Mouse (Mus musculus) gastrocnemius, adult 18-20 months (tissue): ENCODE data around the gene Gm45337. TPM values are rescaled to one million over a fixed set of nuclear protein-coding genes. Genes with fewer than 3 reads are reported as not detected.

ENCODE experiments used
- DNase-seq: peaks from one replicate; pipeline ENCODE4 v3.0.0; 2021; ENCODE audit warnings: low spot score
- total RNA-seq, 2 experiments: library from RNA; stranded (reverse); gene quantifications; 2 replicates each; pipeline ENCODE4 v1.2.3; 2021

Gm45337 gene
- total RNA-seq, 2 experiments from 2014 or later, result not detected

DNA sequence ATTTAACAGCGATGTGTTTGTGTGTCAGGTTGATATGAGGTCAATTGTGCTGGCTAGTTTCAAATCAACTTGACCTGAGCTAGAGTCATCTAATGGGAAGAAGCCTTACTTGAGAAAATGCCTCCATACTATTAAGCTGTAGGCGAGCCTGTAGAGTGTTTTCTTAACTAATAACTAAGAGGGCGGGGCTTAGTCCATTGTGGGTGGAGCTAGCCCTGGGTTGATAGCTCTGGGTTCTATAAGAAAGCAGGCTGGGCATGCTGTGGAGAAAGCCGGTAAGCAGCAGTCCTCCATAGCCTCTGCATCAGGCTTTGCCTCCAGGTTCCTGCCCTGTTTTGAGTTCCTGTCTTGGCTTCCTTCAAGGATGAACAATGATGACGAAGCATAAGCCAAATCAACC is 39.7 kb downstream of the Gm45337 start:
- DNase-seq, result no peak

DNA sequence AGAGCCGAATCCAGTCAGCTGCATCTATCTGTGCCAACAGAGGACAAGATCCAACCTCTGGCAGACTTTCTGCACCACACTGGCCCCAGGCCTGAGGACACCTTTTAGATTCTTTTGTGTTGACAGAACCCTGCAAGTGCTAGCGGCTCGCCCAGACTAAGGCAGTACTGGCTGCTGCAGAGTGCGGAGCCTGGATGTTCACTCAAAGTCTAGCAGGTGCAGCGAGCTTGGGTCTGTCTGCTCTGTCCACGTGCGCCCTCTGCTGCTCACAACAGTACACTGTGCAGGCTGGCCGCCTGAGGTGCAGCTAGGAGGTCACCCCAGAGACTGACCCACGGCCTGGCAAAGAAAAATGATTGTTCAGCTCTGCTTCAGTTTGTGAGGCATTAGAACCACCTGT is 46.6 kb downstream of the Gm45337 start:
- peak; percentile 80 for DNase-seq

DNA sequence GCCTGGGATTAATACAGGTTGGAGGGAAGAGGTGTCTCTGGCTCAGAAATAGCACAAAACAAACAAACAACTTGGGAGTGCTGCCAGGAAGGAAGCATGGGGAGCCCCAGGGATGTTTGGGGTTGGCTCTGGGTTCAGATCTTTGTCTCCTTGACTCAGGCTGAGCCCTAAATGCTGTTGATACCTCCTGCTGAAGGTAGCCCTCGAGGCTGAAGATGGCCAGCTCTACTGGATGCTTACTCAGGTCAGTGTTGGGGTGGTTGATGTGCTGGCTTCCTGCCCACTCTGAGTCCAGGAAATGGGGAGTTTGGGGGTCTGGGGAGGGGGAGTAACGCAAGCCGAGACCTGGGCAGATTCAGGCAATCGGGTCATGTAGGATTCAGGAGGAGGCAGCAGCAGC is 47.7 kb downstream of the Gm45337 start:
- no peak for DNase-seq

DNA sequence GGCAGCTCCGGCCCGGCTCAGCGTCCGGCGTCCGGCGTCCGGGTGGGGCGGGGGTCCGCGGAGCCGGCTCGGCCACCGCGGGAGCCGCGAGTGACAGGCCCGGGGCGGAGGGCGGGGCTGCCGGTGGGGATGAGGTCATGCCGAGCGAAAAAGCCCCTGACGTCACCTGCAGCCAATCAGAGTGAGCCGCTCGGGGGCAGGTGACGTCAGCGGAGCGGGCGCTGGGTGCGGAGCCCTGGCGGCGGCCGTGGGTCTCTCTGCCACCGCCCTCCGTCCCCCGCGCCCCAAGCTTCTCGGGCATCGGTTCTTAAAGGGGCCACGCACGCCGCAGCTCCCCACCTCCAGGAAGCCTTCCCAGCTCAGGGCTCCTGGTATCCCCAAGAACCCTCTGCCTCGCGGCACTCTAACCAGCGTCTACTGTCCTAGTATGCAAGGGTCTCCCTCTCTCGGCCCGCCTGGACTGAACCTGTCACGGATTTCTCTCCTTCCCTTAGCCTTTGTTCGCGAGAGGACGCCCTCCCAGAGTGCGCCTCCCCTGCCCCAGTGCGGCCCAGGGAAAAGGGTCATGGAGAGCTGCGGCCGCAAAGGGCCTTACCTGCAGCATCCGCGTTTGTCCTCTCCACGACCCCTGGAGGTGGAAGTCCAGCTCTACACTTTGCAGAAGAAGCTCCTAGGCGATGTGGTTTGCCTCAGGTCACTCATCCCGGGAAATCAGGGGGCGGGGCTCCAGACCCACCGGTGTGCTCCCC is 49.0 kb downstream of the Gm45337 start, which contains the start of gene Dusp8:
TSS of gene Dusp8 (minus strand) at position 661 of the 749 bp plus-strand sequence.
- peak; percentile 93 for DNase-seq

DNA sequence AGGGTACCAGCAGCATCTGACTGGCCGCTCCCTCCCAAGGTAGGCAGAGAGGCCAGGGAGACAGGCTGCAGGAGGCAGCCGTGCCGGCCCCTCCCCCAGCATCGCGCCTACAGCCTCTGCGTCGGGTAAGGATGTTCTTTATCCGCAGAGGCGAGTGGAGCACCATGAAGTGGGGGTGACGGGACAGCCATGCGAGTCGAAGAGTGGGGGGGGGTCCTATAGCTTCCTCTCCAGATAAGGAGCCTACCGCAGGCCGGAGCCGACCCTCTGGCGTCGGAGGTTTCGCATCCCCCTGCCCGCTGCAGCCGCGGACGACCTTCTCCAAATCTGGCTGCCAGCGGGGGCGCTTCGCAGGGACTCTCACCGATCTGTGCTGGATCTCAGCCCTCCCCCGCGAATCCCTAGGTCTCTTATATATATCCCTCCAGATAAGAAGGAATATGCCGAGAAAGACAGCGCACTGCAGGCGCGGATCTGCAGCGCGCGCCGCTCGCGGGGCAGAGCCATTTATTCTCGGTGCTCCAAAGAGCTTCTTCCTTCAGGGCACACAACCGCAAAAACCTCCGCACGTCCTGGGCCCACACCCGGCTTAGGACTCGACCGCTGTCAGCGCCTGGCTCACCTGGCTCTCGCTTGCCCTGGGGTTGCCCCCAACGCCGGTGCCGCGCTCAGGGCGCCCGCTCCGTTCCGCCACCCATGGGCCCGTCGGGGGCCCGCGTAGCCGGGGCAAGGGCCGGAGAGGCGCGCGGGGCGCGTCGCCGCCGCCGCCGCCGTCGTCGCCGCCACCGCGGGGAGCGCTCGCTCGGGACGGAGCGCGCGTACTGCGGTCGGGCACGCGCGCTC is 49.9 kb downstream of the Gm45337 start:
- peak; percentile 31 for DNase-seq

DNA sequence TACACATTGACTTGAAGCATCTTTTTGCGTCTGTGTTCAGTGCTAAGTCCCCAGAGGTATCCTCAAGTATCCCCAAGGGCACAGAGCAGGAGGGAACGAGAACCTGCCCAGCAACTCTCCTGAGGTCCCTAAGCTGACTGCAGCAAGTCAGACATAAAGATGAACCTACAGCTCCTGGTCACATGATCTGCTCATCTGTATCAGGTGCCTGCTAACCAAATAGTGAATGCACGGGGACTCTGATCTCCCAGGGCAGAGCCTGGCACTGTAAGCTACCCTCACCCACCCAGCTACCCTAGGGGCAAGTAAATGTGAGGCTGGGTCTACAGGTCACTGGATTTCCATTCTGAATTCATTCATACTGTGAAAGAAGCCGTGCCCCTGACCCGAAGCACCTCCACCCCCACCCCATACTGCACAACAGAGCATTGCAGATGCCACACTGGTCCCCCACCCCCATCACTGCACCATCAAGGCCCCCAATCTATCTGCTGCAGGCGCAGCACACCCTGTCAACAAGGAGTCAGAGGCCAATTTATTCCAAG is 50.6 kb downstream of the Gm45337 start:
- DNase-seq, result no peak

Other genes with a start within 250 kb of the Gm45337 start
- gene Tollip, start 226.1 kb downstream of the Gm45337 start, total RNA-seq, result 10 to 100 TPM; 30.1 to 34.3 TPM
- under 1 TPM; 0.09 to 0.19 TPM for gene Brsk2, start 194.9 kb downstream of the Gm45337 start, total RNA-seq
- 10 to 100 TPM; 49.6 to 51.8 TPM for gene Mob2, start 83.5 kb downstream of the Gm45337 start, total RNA-seq
- gene Dusp8, start 48.8 kb downstream of the Gm45337 start, total RNA-seq, result 10 to 100 TPM; 21.9 to 41.2 TPM
- gene Gm45618, start 23.9 kb downstream of the Gm45337 start, total RNA-seq, result not detected
- gene Gm39115, start 8.6 kb downstream of the Gm45337 start, total RNA-seq, result not detected
- not detected for gene Gm29735, start 12.5 kb upstream of the Gm45337 start, total RNA-seq
- gene Gm4553, start 21.1 kb upstream of the Gm45337 start, total RNA-seq, result not detected
- not detected for gene Krtap5-2, start 31.4 kb upstream of the Gm45337 start, total RNA-seq
- not detected for gene Gm10153, start 45.8 kb upstream of the Gm45337 start, total RNA-seq
- not detected for gene Krtap5-3, start 56.8 kb upstream of the Gm45337 start, total RNA-seq
- not detected for gene Gm7579, start 67.3 kb upstream of the Gm45337 start, total RNA-seq
- not detected for gene Krtap5-5, start 85.4 kb upstream of the Gm45337 start, total RNA-seq
- not detected for gene Gm40460, start 96.5 kb upstream of the Gm45337 start, total RNA-seq
- not detected for gene Gm2431, start 113.7 kb upstream of the Gm45337 start, total RNA-seq
- not detected for gene Gm4559, start 129.8 kb upstream of the Gm45337 start, total RNA-seq
- not detected for gene Krtap5-1, start 152.5 kb upstream of the Gm45337 start, total RNA-seq
- not detected for gene Krtap5-4, start 158.9 kb upstream of the Gm45337 start, total RNA-seq
- gene Ifitm10, start 229.1 kb upstream of the Gm45337 start, total RNA-seq, result 1 to 10 TPM; 3.2 to 5.0 TPM
- gene Gm49369, start 238.1 kb upstream of the Gm45337 start, total RNA-seq, result 1 to 10 TPM; 1.1 to 2.4 TPM
- gene Ctsd, start 243.4 kb upstream of the Gm45337 start, total RNA-seq, result 100 to 1,000 TPM; 445 to 450 TPM